30 mouse cellular contexts compared by ENCODE assay signal in the genomic region with DNA sequence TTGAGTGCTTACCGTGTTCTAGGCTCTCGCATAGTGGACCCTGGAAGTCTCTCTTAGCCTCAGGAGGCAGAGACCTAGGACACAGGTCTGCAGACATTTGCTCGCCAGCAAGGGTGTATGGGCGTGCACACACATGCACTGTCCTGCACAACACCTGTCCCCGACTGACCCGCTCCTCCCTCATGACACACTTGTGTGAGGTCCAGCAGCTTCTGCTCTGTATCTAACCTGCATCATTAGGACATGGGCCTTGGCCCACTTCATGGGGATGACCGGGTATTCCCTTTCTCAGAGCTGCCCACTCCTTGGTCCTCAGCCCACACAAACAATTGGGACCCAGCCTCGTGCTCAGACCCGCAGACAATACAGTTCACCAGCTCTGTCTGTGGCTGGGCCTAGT. TPM values are rescaled to one million over a fixed set of nuclear protein-coding genes. Genes with fewer than 3 reads are reported as not detected.
DNase-seq lines count a peak whose midpoint lies in the region; ATAC-seq and TF ChIP-seq lines count a peak whose summit lies in the region.
"Had no signal": no experiment of that assay in that cellular context is flagged by ENCODE, and none has a peak within 500 bp of the region (broad histone marks: within the 10 kb centered on the region; RNA-seq: fewer than 3 reads in every experiment).

No protein-coding gene starts in this region.

- intact Hi-C loops in heart, postnatal 36 days (cut with DNase I) = no loop called here

- H3K9ac ChIP-seq in heart, embryonic 16.5 days (ENCODE audit: low read length) = no peak overlapping the region
- H3K9ac ChIP-seq in liver, adult 2 months (ENCODE audit: low read depth, low read length) = no peak overlapping the region
- H3K9ac ChIP-seq in liver, embryonic 11.5 days (ENCODE audit: low read depth, low read length) = no peak overlapping the region
- H3K9ac ChIP-seq: embryonic facial prominence, embryonic 13.5 days; forebrain, embryonic 12.5 days; forebrain, embryonic 15.5 days; hindbrain, embryonic 14.5 days had no signal

- H3K36me3 ChIP-seq in heart, embryonic 16.5 days (ENCODE audit: control insufficient read depth, insufficient read depth) = no peaks in the 10 kb centered on the region
- no peaks in the 10 kb centered on the region for H3K36me3 ChIP-seq in liver, adult 2 months (ENCODE audit: control insufficient read depth, insufficient read depth, low read length)
- no peaks in the 10 kb centered on the region for H3K36me3 ChIP-seq in liver, embryonic 11.5 days (ENCODE audit: control insufficient read depth, insufficient read depth, low read length)
- no peaks in the 10 kb centered on the region for H3K36me3 ChIP-seq in G1E (replicated peaks)
- H3K36me3 ChIP-seq: embryonic facial prominence, embryonic 10.5 days; embryonic facial prominence, embryonic 13.5 days; forebrain, embryonic 12.5 days; forebrain, embryonic 15.5 days; heart, embryonic 10.5 days; hindbrain, embryonic 10.5 days had no signal

- H3K27ac ChIP-seq in heart, embryonic 16.5 days (ENCODE audit: low read length) = no peak overlapping the region
- H3K27ac ChIP-seq in liver, adult 2 months (replicated peaks; ENCODE audit: insufficient read depth, low read depth, low read length) = no peak overlapping the region
- H3K27ac ChIP-seq in liver, embryonic 11.5 days (ENCODE audit: low read depth, low read length) = no peak overlapping the region
- H3K27ac ChIP-seq: embryonic facial prominence, embryonic 10.5 days; embryonic facial prominence, embryonic 13.5 days; forebrain, embryonic 12.5 days; forebrain, embryonic 15.5 days; heart, adult 2 months; heart, embryonic 10.5 days; hindbrain, embryonic 10.5 days; hindbrain, embryonic 14.5 days had no signal

- no peak for TF ChIP-seq POLR2A in liver, adult 2 months (IDR thresholded peaks at IDR 0.05; ENCODE audit: extremely low read depth, insufficient read depth, low read length)

- no peak overlapping the region for H3K4me3 ChIP-seq in heart, embryonic 16.5 days (ENCODE audit: low read length)
- H3K4me3 ChIP-seq in liver, adult 2 months (ENCODE audit: insufficient read depth, low read depth, low read length) = no peak overlapping the region
- no peak overlapping the region for H3K4me3 ChIP-seq in liver, embryonic 11.5 days (ENCODE audit: low read depth, low read length)
- peak overlapping the region; percentile 17; the same call in 1 of the 2 replicates for H3K4me3 ChIP-seq in G1E (ENCODE audit: low read depth, low read length)
- H3K4me3 ChIP-seq: embryonic facial prominence, embryonic 10.5 days; embryonic facial prominence, embryonic 13.5 days; erythroblast, embryonic 14.5 days; forebrain, embryonic 12.5 days; forebrain, embryonic 15.5 days; heart, adult 2 months; heart, embryonic 10.5 days; hindbrain, embryonic 10.5 days had no signal

- no peaks in the 10 kb centered on the region for H3K79me2 ChIP-seq in liver, adult 2 months (ENCODE audit: control insufficient read depth, insufficient read depth, low read length)

- ATAC-seq in cerebellum, adult (ENCODE audit: insufficient number of reproducible peaks, low FRiP score, low TSS enrichment) = 0 out of 2 replicates have a peak, but pooled peaks have one; percentile 7
- peak; percentile 14; the same call in 1 of the 2 replicates for ATAC-seq in heart, embryonic 16.5 days (replicated peaks; ENCODE audit: extremely low read depth, insufficient read depth, low FRiP score)
- ATAC-seq in liver, embryonic 11.5 days (replicated peaks; ENCODE audit: low FRiP score) = no peak
- ATAC-seq in G1E (ENCODE audit: extremely low read depth, insufficient number of reproducible peaks, low FRiP score, poor library complexity, severe bottlenecking) = no peak
- ATAC-seq: forebrain, embryonic 15.5 days; intestine, postnatal 0 days had no signal

- WGBS in heart, embryonic 16.5 days = 87% methylated on average over 9 of the region's 9 CpGs
- 31% methylated on average over 9 of the region's 9 CpGs for WGBS in liver, adult 2 months
- WGBS in liver, embryonic 11.5 days = 90% methylated on average over 9 of the region's 9 CpGs

- peaks cover 19% of the 10 kb centered on the region for H3K4me1 ChIP-seq in heart, embryonic 16.5 days (ENCODE audit: control insufficient read depth, insufficient read depth, low read length)
- H3K4me1 ChIP-seq in liver, adult 2 months (ENCODE audit: control insufficient read depth, insufficient read depth, low read length) = peaks cover 17% of the 10 kb centered on the region
- H3K4me1 ChIP-seq in liver, embryonic 11.5 days (replicated peaks; ENCODE audit: control insufficient read depth, insufficient read depth, low read length) = no peaks in the 10 kb centered on the region
- H3K4me1 ChIP-seq in G1E (ENCODE audit: insufficient read depth, low read depth, low read length) = no peaks in the 10 kb centered on the region
- H3K4me1 ChIP-seq: forebrain, embryonic 12.5 days had no signal

- H3K4me2 ChIP-seq in heart, embryonic 16.5 days (ENCODE audit: low read depth, low read length) = no peak overlapping the region
- H3K4me2 ChIP-seq in liver, embryonic 11.5 days = no peak overlapping the region
- H3K4me2 ChIP-seq: embryonic facial prominence, embryonic 13.5 days; forebrain, embryonic 12.5 days; forebrain, embryonic 15.5 days; hindbrain, embryonic 14.5 days had no signal

- TF ChIP-seq CTCF in liver, adult 2 months (IDR thresholded peaks at IDR 0.05; ENCODE audit: low read depth, low read length) = no peak
- TF ChIP-seq CTCF in G1E (IDR thresholded peaks at IDR 0.05; ENCODE audit: low read depth, low read length) = no peak

- 0 out of 2 replicates have a peak, but pooled peaks cover 4% of the 10 kb centered on the region for H3K9me3 ChIP-seq in heart, embryonic 16.5 days (replicated peaks; ENCODE audit: control insufficient read depth, low read length)
- 0 out of 2 replicates have a peak, but pooled peaks cover 3% of the 10 kb centered on the region for H3K9me3 ChIP-seq in liver, embryonic 11.5 days (ENCODE audit: control insufficient read depth, low read length)
- peaks cover 89% of the 10 kb centered on the region for H3K9me3 ChIP-seq in G1E (replicated peaks)
- H3K9me3 ChIP-seq: embryonic facial prominence, embryonic 10.5 days; embryonic facial prominence, embryonic 13.5 days; forebrain, embryonic 12.5 days; forebrain, embryonic 15.5 days; heart, embryonic 10.5 days; hindbrain, embryonic 10.5 days had no signal

- H3K27me3 ChIP-seq in heart, embryonic 16.5 days (ENCODE audit: control insufficient read depth, insufficient read depth, low read length) = peaks cover 4% of the 10 kb centered on the region
- no peaks in the 10 kb centered on the region for H3K27me3 ChIP-seq in liver, adult 2 months (ENCODE audit: control insufficient read depth, insufficient read depth, low read length)
- H3K27me3 ChIP-seq in liver, embryonic 11.5 days (replicated peaks; ENCODE audit: control insufficient read depth, insufficient read depth, low read length) = no peaks in the 10 kb centered on the region; the same call in 1 of the 2 replicates
- peaks cover 2% of the 10 kb centered on the region; the same call in 1 of the 2 replicates for H3K27me3 ChIP-seq in G1E (ENCODE audit: insufficient read depth, low read length)
- H3K27me3 ChIP-seq: embryonic facial prominence, embryonic 13.5 days; forebrain, embryonic 12.5 days; forebrain, embryonic 15.5 days had no signal

- DNase-seq in cerebellum, adult 11-12 months = no peak
- DNase-seq in heart, postnatal 36 days = no peak
- DNase-seq in liver, adult 2 months (ENCODE audit: extremely low read depth, low read depth, low spot score) = peak; percentile 39
- no peak for DNase-seq in liver, embryonic 11.5 days (ENCODE audit: low spot score)
- DNase-seq in G1E (ENCODE audit: low spot score) = no peak
- DNase-seq: B cell, adult 2 months; embryo, embryonic 11 days; gastrocnemius, postnatal 25 days had no signal

RNA-seq across cellular contexts. Expression of a gene that starts 0.4 kb away (rescaled TPM):
- polyA plus RNA-seq in heart, embryonic 16.5 days (2015; fragmentation: Nextera tagmentation; extraction: Ambion mirVana) = 0.91 and 1.1 TPM in 2 replicates
- total RNA-seq in heart, postnatal 36 days (2021) = 1 to 10 TPM in 1 of 2 experiments, under 1 TPM in 1; 0.28 to 1.8 TPM
- total RNA-seq in liver, adult 2 months (2014; rRNA removed) = 0.27 and 2.3 TPM in 2 replicates
- 2.4 and 4.3 TPM in 2 replicates for polyA plus RNA-seq in liver, adult 2 months (2012; rRNA removed)
- polyA plus RNA-seq in liver, embryonic 11.5 days (2014; fragmentation: Nextera tagmentation; extraction: Ambion mirVana) = 0.27 and 0.49 TPM in 2 replicates
- not detected in 2 replicates for total RNA-seq in G1E (2014; fragmentation: Nextera tagmentation)
- not detected in 2 replicates for total RNA-seq in G1E (2017)
- not detected in 2 replicates for polyA plus RNA-seq in G1E (2012)
- total RNA-seq: CH12.LX, MEL had no signal
- polyA plus RNA-seq: erythroblast, embryonic 14.5 days had no signal

RNA-seq across cellular contexts. Expression of a gene that starts 11.1 kb away (rescaled TPM):
- not detected in 2 replicates for polyA plus RNA-seq in heart, embryonic 16.5 days (2015; fragmentation: Nextera tagmentation; extraction: Ambion mirVana)
- not detected for total RNA-seq in heart, postnatal 36 days (2021)
- not detected in 2 replicates for total RNA-seq in liver, adult 2 months (2014; rRNA removed)
- not detected in 2 replicates for polyA plus RNA-seq in liver, adult 2 months (2012; rRNA removed)
- not detected in 2 replicates for polyA plus RNA-seq in liver, embryonic 11.5 days (2014; fragmentation: Nextera tagmentation; extraction: Ambion mirVana)
- total RNA-seq in G1E (2014; fragmentation: Nextera tagmentation) = not detected in 2 replicates
- 0.29 TPM in 1 of 2 replicates, not detected in the other for total RNA-seq in G1E (2017)
- not detected in 2 replicates for polyA plus RNA-seq in G1E (2012)
- total RNA-seq: adrenal gland, adult 2 months; adrenal gland, postnatal 36 days; CH12.LX; gastrocnemius, adult 8-10 months; gastrocnemius, postnatal 25 days; heart, adult 2 months; heart, postnatal 10 days; MEL had no signal
- polyA plus RNA-seq: adrenal gland, adult 2 months; cortical plate, adult 2 months; embryonic facial prominence, embryonic 10.5 days; embryonic facial prominence, embryonic 13.5 days; erythroblast, embryonic 14.5 days; forebrain, embryonic 12.5 days; forebrain, embryonic 15.5 days; gonadal fat pad, adult 2 months; heart, adult 2 months; heart, embryonic 10.5 days; heart, embryonic 14.5 days; hindbrain, embryonic 10.5 days; hindbrain, embryonic 14.5 days; intestine, embryonic 14.5 days; intestine, postnatal 0 days had no signal

Comparison
In these comparisons a context has a peak if more than half of its experiments do, and no peak if none do; other contexts are left out.
1. ATAC-seq: peak in cerebellum, adult (single experiment) and heart, embryonic 16.5 days (single experiment); none in liver, embryonic 11.5 days (single experiment) and G1E (single experiment).